Mouse (Mus musculus) CH12.LX (cell line): ENCODE measurements around the gene Ssbp3. TPM values are rescaled to one million over a fixed set of nuclear protein-coding genes. Genes with fewer than 3 reads are reported as not detected.

ENCODE experiments used
- DNase-seq: peaks from one replicate; pipeline ENCODE4 v3.0.0-alpha.2; 2013; ENCODE audit errors: extremely low read depth
- H3K27ac ChIP-seq: 2 replicates; pipeline ENCODE4 v1.5.1; 2012; ENCODE audit warnings: low read depth, mild to moderate bottlenecking, control low read depth, moderate library complexity; ENCODE audit not compliant: insufficient read depth
- H3K27me3 ChIP-seq: replicated peaks from 2 replicates; pipeline ENCODE3; 2012; ENCODE audit warnings: inconsistent platforms
- H3K36me3 ChIP-seq, 2 experiments: replicated peaks in 1 of 2; 2 replicates each; pipeline versions ENCODE3 to v1.6.1; 2012; ENCODE audit warnings: inconsistent platforms in 1 of 2, low read length in 1 of 2, mild to moderate bottlenecking in 1 of 2, mixed read lengths in 1 of 2, moderate library complexity in 1 of 2; ENCODE audit not compliant: control insufficient read depth in 1 of 2, insufficient read depth in 1 of 2
- H3K4me1 ChIP-seq, 2 experiments: 2 replicates each; pipeline ENCODE4 v1.6.1; 2012; ENCODE audit warnings: inconsistent platforms in 1 of 2, moderate library complexity in 1 of 2; ENCODE audit not compliant: insufficient read depth in 2 of 2, control insufficient read depth in 1 of 2
- H3K4me2 ChIP-seq: 2 replicates; pipeline ENCODE4 v1.6.1; 2012; ENCODE audit warnings: low read depth, mild to moderate bottlenecking, control low read depth; ENCODE audit not compliant: poor library complexity, insufficient read depth, severe bottlenecking
- H3K4me3 ChIP-seq, 3 experiments: fragments of 150-350 bp in 1 of 3; sonication (generic) in 1 of 3; replicated peaks in 1 of 3; 2 replicates each; pipeline versions ENCODE3 to v1.5.1; 2011 to 2012; ENCODE audit warnings: low read depth in 2 of 3, low read length in 2 of 3, mild to moderate bottlenecking in 2 of 3, moderate library complexity in 2 of 3, control low read depth in 1 of 3, improper control_type of control experiment in 1 of 3, inconsistent platforms in 1 of 3, mixed read lengths in 1 of 3; ENCODE audit not compliant: poor library complexity in 1 of 3
- H3K79me2 ChIP-seq: replicated peaks from 2 replicates; pipeline ENCODE4 v1.6.1; 2012; ENCODE audit warnings: mild to moderate bottlenecking, moderate library complexity; ENCODE audit not compliant: control insufficient read depth, poor library complexity, insufficient read depth, severe bottlenecking; ENCODE audit errors: extremely low read depth
- H3K9ac ChIP-seq: 2 replicates; pipeline ENCODE4 v1.6.1; 2012; ENCODE audit warnings: low read depth, mild to moderate bottlenecking, control low read depth, moderate library complexity; ENCODE audit not compliant: insufficient read depth
- H3K9me3 ChIP-seq: replicated peaks from 2 replicates; pipeline ENCODE3; 2012; ENCODE audit warnings: low read length, inconsistent platforms, mixed read lengths
- CHD2 ChIP-seq: IDR thresholded peaks from 2 replicates; pipeline ENCODE4 v1.6.1; 2011; ENCODE audit warnings: low read length, improper control_type of control experiment
- CTCF ChIP-seq, 2 experiments: IDR thresholded peaks in 1 of 2; conservative IDR thresholded peaks in 1 of 2; 2 replicates each; pipeline ENCODE4 v1.5.1; 2011 to 2012; ENCODE audit warnings: low read depth in 2 of 2, low read length in 2 of 2, improper control_type of control experiment in 1 of 2, inconsistent platforms in 1 of 2, mild to moderate bottlenecking in 1 of 2, moderate library complexity in 1 of 2
- E2F4 ChIP-seq: IDR thresholded peaks from 2 replicates; pipeline ENCODE4 v1.6.1; 2011; ENCODE audit warnings: low read depth, low read length, improper control_type of control experiment; ENCODE audit not compliant: insufficient replicate concordance
- IRF4 ChIP-seq: IDR thresholded peaks from 2 replicates; pipeline ENCODE4 v1.6.1; 2014; ENCODE audit warnings: low read depth, mild to moderate bottlenecking, inconsistent platforms, low read length, improper control_type of control experiment
- JUND ChIP-seq: conservative IDR thresholded peaks from 2 replicates; pipeline ENCODE4 v1.6.1; 2011; ENCODE audit warnings: low read depth, low read length, improper control_type of control experiment
- KAT2A ChIP-seq: IDR thresholded peaks from 2 replicates; pipeline ENCODE4 v1.6.1; 2012; ENCODE audit warnings: low read length, improper control_type of control experiment, inconsistent platforms; ENCODE audit not compliant: insufficient replicate concordance
- MEF2A ChIP-seq: IDR thresholded peaks from 2 replicates; pipeline ENCODE4 v1.6.1; 2014; ENCODE audit warnings: low read depth, mild to moderate bottlenecking, inconsistent platforms, low read length, improper control_type of control experiment, borderline replicate concordance
- MYC ChIP-seq: IDR thresholded peaks from 2 replicates; pipeline ENCODE4 v1.6.1; 2011; ENCODE audit warnings: low read depth, mild to moderate bottlenecking, improper control_type of control experiment, low read length
- NELFE ChIP-seq: IDR thresholded peaks from 2 replicates; pipeline ENCODE4 v1.6.1; 2011; ENCODE audit warnings: low read depth, low read length, improper control_type of control experiment
- PAX5 ChIP-seq: IDR thresholded peaks from 2 replicates; pipeline ENCODE4 v1.6.1; 2012; ENCODE audit warnings: low read length, inconsistent platforms, mixed read lengths
- POLR2A ChIP-seq: IDR thresholded peaks from 2 replicates; pipeline ENCODE4 v1.6.1; 2011; ENCODE audit warnings: low read depth, mild to moderate bottlenecking, improper control_type of control experiment, low read length
- RAD21 ChIP-seq: IDR thresholded peaks from 2 replicates; pipeline ENCODE4 v1.6.1; 2011; ENCODE audit warnings: low read depth, mild to moderate bottlenecking, low read length, improper control_type of control experiment, moderate library complexity
- RCOR1 ChIP-seq: conservative IDR thresholded peaks from 2 replicates; pipeline ENCODE4 v1.6.1; 2012; ENCODE audit warnings: low read depth, mild to moderate bottlenecking, inconsistent platforms, low read length, improper control_type of control experiment
- SIN3A ChIP-seq: IDR thresholded peaks from 2 replicates; pipeline ENCODE4 v1.6.1; 2012; ENCODE audit warnings: low read length, improper control_type of control experiment, inconsistent platforms
- SMC3 ChIP-seq: IDR thresholded peaks from 2 replicates; pipeline ENCODE4 v1.6.1; 2011; ENCODE audit warnings: low read depth, low read length, improper control_type of control experiment
- TBP ChIP-seq: conservative IDR thresholded peaks from 2 replicates; pipeline ENCODE4 v1.6.1; 2011; ENCODE audit warnings: low read depth, low read length, improper control_type of control experiment
- TCF12 ChIP-seq: IDR thresholded peaks from 2 replicates; pipeline ENCODE4 v1.6.1; 2014; ENCODE audit warnings: low read depth, mild to moderate bottlenecking, inconsistent platforms, low read length, improper control_type of control experiment
- UBTF ChIP-seq: IDR thresholded peaks from 2 replicates; pipeline ENCODE4 v1.6.1; 2012; ENCODE audit warnings: low read depth, mild to moderate bottlenecking, inconsistent platforms, low read length, improper control_type of control experiment, moderate library complexity
- USF1 ChIP-seq: IDR thresholded peaks from 2 replicates; pipeline ENCODE4 v1.6.1; 2014; ENCODE audit warnings: low read depth, mild to moderate bottlenecking, inconsistent platforms, low read length, improper control_type of control experiment
- ZC3H11A ChIP-seq: IDR thresholded peaks from 2 replicates; pipeline ENCODE4 v1.6.1; 2012; ENCODE audit warnings: low read depth, mild to moderate bottlenecking, inconsistent platforms, low read length, improper control_type of control experiment
- ZKSCAN1 ChIP-seq: IDR thresholded peaks from 2 replicates; pipeline ENCODE4 v1.6.1; 2012; ENCODE audit warnings: low read depth, inconsistent platforms, low read length, improper control_type of control experiment, borderline replicate concordance
- ZNF384 ChIP-seq: IDR thresholded peaks from 2 replicates; pipeline ENCODE4 v1.6.1; 2012; ENCODE audit warnings: low read depth, low read length, improper control_type of control experiment, inconsistent platforms
- dilution Hi-C: fragments of 300-500 bp; cut with MboI; formaldehyde crosslinking; loops from 2 replicates; pipeline ENCODE4 v1.14.3; 2020; ENCODE audit warnings: low sequenced_read_pairs; ENCODE audit not compliant: extremely low pct_unique_long_range_greater_than_20kb, extremely low pct_ligation_motif_present
- in situ Hi-C: fragments of 300-500 bp; cut with MboI; formaldehyde crosslinking; loops from 3 replicates; pipeline ENCODE4 v1.14.3; 2019; ENCODE audit warnings: low sequenced_read_pairs, low pct_ligation_motif_present, low pct_unique_long_range_greater_than_20kb, mixed read lengths
- polyA plus RNA-seq: library from polyadenylated mRNA; unstranded; fragments of >175 nt; gene quantifications from 2 replicates; pipeline ENCODE4 v1.2.1, GENCODE M21; 2012; ENCODE audit warnings: low read depth; ENCODE audit not compliant: insufficient read length
- total RNA-seq, 2 experiments: library from RNA; depleted of rRNA; stranded (reverse); fragments of 300-350 nt in 1 of 2; fragments of >200 nt in 1 of 2; gene quantifications; 2 replicates each; pipeline ENCODE4 v1.2.3; 2012 to 2014

Ssbp3 gene
- total and polyA plus RNA-seq, 3 experiments: 32.4 to 129 (median 76.5) TPM

- Histone ChIP-seq H3K4me3 (no peak overlapping the region), H3K9ac (no peak overlapping the region), H3K4me1 (peaks cover 0 to 5% of the 10 kb centered on the region in 2 experiments; a peak in 2 of 4 replicates), H3K4me2 (no peak overlapping the region), H3K36me3 (peaks cover 67 to 85% of the 10 kb centered on the region in 2 experiments), H3K9me3 (no peaks in the 10 kb centered on the region), H3K27ac (no peak overlapping the region), H3K79me2 (no peaks in the 10 kb centered on the region), H3K27me3 (no peaks in the 10 kb centered on the region)
- dilution Hi-C loops (no loop called here), in situ Hi-C loops (no loop called here)
- no peak for DNase-seq
- TF ChIP-seq TCF12 (no peak), PAX5 (no peak), E2F4 (no peak), POLR2A (no peak), JUND (no peak), NELFE (no peak), KAT2A (no peak), ZNF384 (no peak), SMC3 (no peak), CTCF (conservative IDR thresholded peaks at IDR 0.05 in 1 of 2, IDR thresholded peaks at IDR 0.05 in 1 of 2; ENCODE audit: low read depth in 2 of 2, low read length in 2 of 2) (no peak), ZKSCAN1 (no peak), TBP (no peak), MEF2A (no peak), UBTF (no peak), ZC3H11A (no peak), RCOR1 (no peak), MYC (no peak)
Observed at GRCm38 (mm10) chr4:107058346-107058745, 147.8 kb downstream of the Ssbp3 start.

GRCm38 (mm10) chr4:107058781-107059180, 148.3 kb downstream of the Ssbp3 start:
- Histone ChIP-seq H3K4me2 (no peak overlapping the region), H3K4me3 (no peak overlapping the region), H3K79me2 (no peaks in the 10 kb centered on the region), H3K27me3 (no peaks in the 10 kb centered on the region), H3K27ac (no peak overlapping the region)
- dilution Hi-C loops (no loop called here), in situ Hi-C loops (no loop called here)
- TF ChIP-seq ZC3H11A (no peak), SMC3 (no peak), NELFE (no peak), TBP (no peak), USF1 (no peak), SIN3A (no peak), CHD2 (no peak), ZKSCAN1 (no peak), IRF4 (no peak), CTCF (conservative IDR thresholded peaks at IDR 0.05 in 1 of 2, IDR thresholded peaks at IDR 0.05 in 1 of 2; ENCODE audit: low read depth in 2 of 2, low read length in 2 of 2) (no peak), RAD21 (no peak), ZNF384 (no peak), JUND (no peak)
- TF ChIP-seq, all 38 proteins: peak for 0
- Histone ChIP-seq H3K36me3 (peaks cover 72 to 89% of the 10 kb centered on the region in 2 experiments), H3K9me3 (no peaks in the 10 kb centered on the region), H3K4me1 (peaks cover 0 to 8% of the 10 kb centered on the region in 2 experiments; a peak in 1 of 4 replicates), H3K9ac (no peak overlapping the region)
- DNase-seq: no peak
